9 mouse cellular contexts compared by ENCODE assay signal in the genomic region with DNA sequence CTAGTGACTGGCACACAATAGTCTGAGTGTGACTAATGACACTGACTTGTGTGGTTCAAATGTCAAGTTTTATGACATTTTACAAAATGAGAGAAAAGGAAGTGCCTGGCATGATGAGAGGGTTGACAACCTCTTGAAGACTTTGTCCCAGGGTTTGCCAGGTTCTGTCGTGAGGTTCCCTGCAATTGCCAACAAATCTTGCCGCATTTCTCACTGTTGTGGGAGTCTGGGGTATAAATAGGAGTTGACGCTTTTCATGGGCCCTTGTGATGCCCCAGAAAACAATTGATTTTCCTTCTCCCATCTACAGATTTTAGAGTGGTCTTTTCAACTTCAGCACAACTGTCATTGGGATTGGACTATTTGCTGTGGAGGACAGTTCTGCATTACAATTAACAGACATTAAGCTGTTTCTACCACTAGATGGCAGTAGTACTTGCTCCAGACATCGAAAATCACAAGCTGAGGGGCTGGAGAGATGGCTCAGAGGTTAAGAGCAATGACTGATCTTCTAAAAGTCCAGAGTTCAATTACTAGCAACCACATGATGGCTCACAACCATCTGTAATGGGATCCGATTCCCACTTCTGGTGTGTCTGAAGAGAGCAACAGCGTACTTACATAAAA. TPM values are rescaled to one million over a fixed set of nuclear protein-coding genes. Genes with fewer than 3 reads are reported as not detected.
DNase-seq lines count a peak whose midpoint lies in the region; ATAC-seq lines count a peak whose summit lies in the region.
"Had no signal": no experiment of that assay in that cellular context is flagged by ENCODE, and none has a peak within 500 bp of the region (broad histone marks: within the 10 kb centered on the region; RNA-seq: fewer than 3 reads in every experiment).

No protein-coding gene starts in this region.

- no peak overlapping the region for H3K27ac ChIP-seq in midbrain, embryonic 11.5 days (ENCODE audit: low read depth, low read length)
- no peak overlapping the region for H3K27ac ChIP-seq in midbrain, embryonic 13.5 days
- H3K27ac ChIP-seq: stomach, embryonic 15.5 days had no signal

- DNase-seq in cerebellum, adult 11 months = peak; percentile 18
- no peak for DNase-seq in cerebellum, postnatal 4 days (ENCODE audit: low spot score in 2 of 2)
- peak; percentile 84 for DNase-seq in midbrain, embryonic 11.5 days (ENCODE audit: low spot score, missing footprints)
- peak; percentile 34 to 35 for DNase-seq in cerebellum, adult 18-20 months
- DNase-seq in induced T-regulatory cell, adult 2 months (ENCODE audit: low read depth) = peak; percentile 81
- no peak for DNase-seq in thymus, adult 18-20 months

- no peaks in the 10 kb centered on the region for H3K4me1 ChIP-seq in midbrain, embryonic 11.5 days (ENCODE audit: control insufficient read depth, insufficient read depth, low read length)
- peaks cover 3% of the 10 kb centered on the region; the same call in 1 of the 2 replicates for H3K4me1 ChIP-seq in midbrain, embryonic 13.5 days (replicated peaks)
- H3K4me1 ChIP-seq: stomach, embryonic 15.5 days had no signal

- WGBS in midbrain, embryonic 11.5 days = 34% methylated on average over 6 of the region's 6 CpGs
- 36% methylated on average over 6 of the region's 6 CpGs for WGBS in midbrain, embryonic 13.5 days

- H3K36me3 ChIP-seq in midbrain, embryonic 11.5 days (ENCODE audit: control insufficient read depth, insufficient read depth, low read length) = no peaks in the 10 kb centered on the region
- H3K36me3 ChIP-seq in midbrain, embryonic 13.5 days = no peaks in the 10 kb centered on the region
- H3K36me3 ChIP-seq: stomach, embryonic 15.5 days had no signal

- no peaks in the 10 kb centered on the region for H3K9me3 ChIP-seq in midbrain, embryonic 11.5 days (ENCODE audit: control insufficient read depth, low read length)
- no peaks in the 10 kb centered on the region for H3K9me3 ChIP-seq in midbrain, embryonic 13.5 days
- H3K9me3 ChIP-seq: stomach, embryonic 15.5 days had no signal

- H3K4me2 ChIP-seq in midbrain, embryonic 11.5 days = no peak overlapping the region
- H3K4me2 ChIP-seq in midbrain, embryonic 13.5 days (replicated peaks) = no peak overlapping the region
- H3K4me2 ChIP-seq: stomach, embryonic 15.5 days had no signal

- H3K9ac ChIP-seq in midbrain, embryonic 11.5 days (ENCODE audit: low read length) = no peak overlapping the region
- H3K9ac ChIP-seq in midbrain, embryonic 13.5 days (replicated peaks) = no peak overlapping the region
- H3K9ac ChIP-seq: stomach, embryonic 15.5 days had no signal

- H3K27me3 ChIP-seq in midbrain, embryonic 11.5 days (ENCODE audit: control insufficient read depth, insufficient read depth, low read length) = no peaks in the 10 kb centered on the region
- peaks cover 3% of the 10 kb centered on the region; the same call in 1 of the 2 replicates for H3K27me3 ChIP-seq in midbrain, embryonic 13.5 days
- H3K27me3 ChIP-seq: stomach, embryonic 15.5 days had no signal

- no peak for ATAC-seq in midbrain, embryonic 11.5 days (ENCODE audit: low FRiP score)
- no peak for ATAC-seq in midbrain, embryonic 13.5 days
- peak; percentile 57 for ATAC-seq in megakaryocyte, adult 5-6 weeks (ENCODE audit: poor library complexity, severe bottlenecking)

- H3K4me3 ChIP-seq in midbrain, embryonic 11.5 days (ENCODE audit: low read depth, low read length) = no peak overlapping the region
- no peak overlapping the region for H3K4me3 ChIP-seq in midbrain, embryonic 13.5 days (replicated peaks)
- H3K4me3 ChIP-seq: stomach, embryonic 15.5 days had no signal

RNA-seq across cellular contexts. Expression of a gene that starts 4.2 kb away (rescaled TPM):
- polyA plus RNA-seq in midbrain, embryonic 11.5 days (2014; fragmentation: Nextera tagmentation; extraction: Ambion mirVana) = 8.3 and 8.5 TPM in 2 replicates
- 11.4 and 12.3 TPM in 2 replicates for polyA plus RNA-seq in midbrain, embryonic 13.5 days (2015; fragmentation: Nextera tagmentation; extraction: Ambion mirVana)
- total RNA-seq in megakaryocyte, adult 5-6 weeks (2015) = 3.9 and 7.9 TPM in 2 replicates
- 4.7 and 6.9 TPM in 2 replicates for total RNA-seq in megakaryocyte, adult 5-6 weeks (2017)

RNA-seq across cellular contexts. Expression of a gene that starts 19.1 kb away (rescaled TPM):
- polyA plus RNA-seq in midbrain, embryonic 11.5 days (2014; fragmentation: Nextera tagmentation; extraction: Ambion mirVana) = 2.3 and 2.7 TPM in 2 replicates
- 4.1 and 5.2 TPM in 2 replicates for polyA plus RNA-seq in midbrain, embryonic 13.5 days (2015; fragmentation: Nextera tagmentation; extraction: Ambion mirVana)
- 3.2 and 3.6 TPM in 2 replicates for total RNA-seq in megakaryocyte, adult 5-6 weeks (2015)
- total RNA-seq in megakaryocyte, adult 5-6 weeks (2017) = 2.6 TPM in 2 replicates

RNA-seq across cellular contexts. Expression of a gene that starts 19.4 kb away (rescaled TPM):
- polyA plus RNA-seq in midbrain, embryonic 11.5 days (2014; fragmentation: Nextera tagmentation; extraction: Ambion mirVana) = 20.3 and 22.1 TPM in 2 replicates
- 23.3 and 26.6 TPM in 2 replicates for polyA plus RNA-seq in midbrain, embryonic 13.5 days (2015; fragmentation: Nextera tagmentation; extraction: Ambion mirVana)
- total RNA-seq in megakaryocyte, adult 5-6 weeks (2015) = 3.6 and 4.6 TPM in 2 replicates
- 1.1 and 1.7 TPM in 2 replicates for total RNA-seq in megakaryocyte, adult 5-6 weeks (2017)

Comparison
In these comparisons a context has a peak if more than half of its experiments do, and no peak if none do; other contexts are left out.
1. DNase-seq: peak in cerebellum, adult 11 months (single experiment), midbrain, embryonic 11.5 days (single experiment), cerebellum, adult 18-20 months (2 of 2) and induced T-regulatory cell, adult 2 months (single experiment); none in cerebellum, postnatal 4 days (0 of 2) and thymus, adult 18-20 months (0 of 2).